Mouse (Mus musculus) left cerebral cortex, adult 8-10 months (tissue): ENCODE data around the gene Spin2f. TPM values are rescaled to one million over a fixed set of nuclear protein-coding genes. Genes with fewer than 3 reads are reported as not detected.
"Not testable (repeated sequence)": the region's sequence is repeated elsewhere in the genome, so short reads cannot be mapped to it uniquely, and the experiment has no call there.

Source experiments
- DNase-seq, 2 experiments: peaks; one replicate each; pipeline ENCODE4 v3.0.0; 2022; ENCODE audit warnings: low spot score in 2 of 2
- total RNA-seq, 4 experiments: library from RNA; stranded (reverse); gene quantifications; 2 replicates each; pipeline ENCODE4 v1.2.4; 2022

Gene Spin2f
- total RNA-seq: not detected

- DNase-seq: not testable (repeated sequence)
These were observed at the start of gene Spin2f for GRCm38 (mm10) chrX:31253594-31253993. Spin2f (plus strand) TSS chrX:31253894.

GRCm38 (mm10) chrX:31212136-31212535 is 41.6 kb upstream of the Spin2f start:
- DNase-seq: not testable (repeated sequence)

DNA sequence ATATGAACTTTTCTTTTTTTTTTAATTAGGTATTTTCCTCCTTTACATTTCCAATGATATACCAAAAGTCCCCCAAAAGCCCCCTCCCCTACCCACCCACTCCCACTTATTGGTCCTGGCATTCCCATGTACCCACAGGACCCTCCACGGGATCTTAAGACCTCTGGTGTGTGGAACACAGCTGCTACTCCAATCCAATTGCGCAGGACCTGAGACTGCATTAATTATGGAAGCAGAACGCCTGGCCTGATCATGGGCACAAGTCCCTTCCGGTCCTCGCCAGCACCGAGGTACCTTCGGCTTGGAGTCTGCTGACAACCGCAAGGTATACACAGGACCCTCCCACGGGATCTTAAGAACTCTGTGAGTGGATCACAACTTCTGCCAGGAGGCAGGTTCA is 30.2 kb upstream of the Spin2f start:
- DNase-seq: not testable (repeated sequence)

- DNase-seq: not testable (repeated sequence)
These were observed 18.6 kb upstream of the Spin2f start for GRCm38 (mm10) chrX:31235088-31235487.

GRCm38 (mm10) chrX:31241754-31242153 is 11.9 kb upstream of the Spin2f start:
- DNase-seq: not testable (repeated sequence)

Other genes starting within 250 kb of the Spin2f start
- gene Btbd35f29, start 136.2 kb upstream of the Spin2f start, total RNA-seq: not detected
- gene Btbd35f26, start 82.6 kb downstream of the Spin2f start, total RNA-seq: not detected
- not detected for gene Btbd35f19, start 130.0 kb downstream of the Spin2f start, total RNA-seq